Mouse (Mus musculus): ENCODE measurements around the gene Rnf25.
A peak's percentile ranks its signal among the peaks of the same experiment; 100 is the strongest.

Gene Rnf25

DNA sequence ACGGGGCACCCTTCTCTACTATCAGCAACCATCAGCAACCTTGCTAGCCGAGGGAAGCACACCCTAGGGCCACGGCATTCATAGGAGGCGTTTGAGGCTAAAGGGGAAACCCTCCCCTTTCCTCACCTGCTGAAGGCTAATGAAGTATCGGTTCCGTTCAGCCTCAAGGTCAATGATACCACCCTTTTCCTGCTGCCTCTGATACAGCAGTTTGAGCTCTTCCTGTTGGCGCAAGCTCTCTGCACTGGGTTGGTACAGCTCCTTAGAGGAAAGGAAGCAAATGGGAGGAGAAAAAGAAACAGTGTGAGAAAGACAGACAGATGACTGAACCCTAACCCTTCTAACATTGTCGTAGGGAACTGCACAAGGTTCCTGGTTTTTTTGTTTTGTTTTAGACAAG is 6.8 kb downstream of the Rnf25 start:
- H3K9me3 ChIP-seq (ENCODE audit: low read length): no peaks in the 10 kb centered on the region
- TF ChIP-seq POU5F1 (IDR thresholded peaks at IDR 0.05; ENCODE audit: borderline replicate concordance, low read length) (no peak), NANOG (IDR thresholded peaks at IDR 0.05; ENCODE audit: borderline replicate concordance, low read length) (no peak), CTCF (conservative IDR thresholded peaks at IDR 0.05; ENCODE audit: low read length) (no peak)
- H3K27me3 ChIP-seq (ENCODE audit: insufficient read depth, low read length): no peaks in the 10 kb centered on the region
- peaks cover 12% of the 10 kb centered on the region for H3K4me1 ChIP-seq (replicated peaks; ENCODE audit: low read depth, low read length)
- no peak overlapping the region for H3K4me3 ChIP-seq (replicated peaks; ENCODE audit: low read length)
- H3K36me3 ChIP-seq (ENCODE audit: insufficient read depth, low read length): peaks cover 94% of the 10 kb centered on the region

DNA sequence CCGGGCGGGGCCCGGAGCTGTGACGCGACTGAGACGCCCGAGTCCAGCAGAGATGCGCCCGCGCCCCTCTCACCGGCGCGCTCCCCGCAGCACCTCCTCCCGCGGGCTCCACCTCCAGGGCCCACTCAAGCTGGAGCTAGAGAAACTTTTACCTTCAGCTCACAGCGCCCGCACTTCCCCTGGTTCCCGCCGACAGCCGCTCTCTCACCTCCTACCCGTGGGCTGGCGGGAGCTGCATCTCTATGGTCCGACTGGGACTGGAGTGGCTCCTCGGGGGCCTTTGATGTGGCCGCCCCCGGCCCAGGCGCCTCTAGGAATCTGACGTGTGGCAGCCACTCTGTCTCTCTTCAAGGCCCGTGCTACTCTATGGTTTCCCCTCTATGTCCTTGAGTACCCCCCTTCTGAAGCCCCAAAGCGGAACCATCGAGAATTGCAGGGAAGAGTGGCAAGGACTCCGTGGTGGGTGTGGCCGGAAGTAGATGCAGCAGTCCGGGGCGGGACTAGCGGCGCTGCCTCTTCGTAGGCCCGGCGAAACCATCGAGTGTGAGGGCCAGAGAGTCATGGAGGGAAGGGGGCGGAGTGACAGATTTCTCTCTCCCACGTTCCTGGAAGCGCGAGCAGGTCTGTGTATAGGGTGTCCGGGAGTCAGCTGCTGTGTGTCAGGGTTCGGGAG is 13.3 kb downstream of the Rnf25 start, which contains the start of the genes Zfp142 and Bcs1l:
Zfp142 (minus strand) TSS at position 474 of the 673 bp plus-strand sequence.
Bcs1l (plus strand) TSS at position 517 of the 673 bp plus-strand sequence.
- Histone ChIP-seq H3K9me3 (ENCODE audit: low read length) (no peaks in the 10 kb centered on the region), H3K27me3 (ENCODE audit: insufficient read depth, low read length) (no peaks in the 10 kb centered on the region), H3K4me3 (replicated peaks; ENCODE audit: low read length) (peak within 1 kb of the TSS; percentile 99), H3K36me3 (ENCODE audit: insufficient read depth, low read length) (peaks cover 56% of the 10 kb centered on the region), H3K4me1 (replicated peaks; ENCODE audit: low read depth, low read length) (peaks cover 53% of the 10 kb centered on the region)
- TF ChIP-seq CTCF (conservative IDR thresholded peaks at IDR 0.05; ENCODE audit: low read length) (no peak), POU5F1 (IDR thresholded peaks at IDR 0.05; ENCODE audit: borderline replicate concordance, low read length) (0 out of 2 replicates have a peak, but pooled peaks have one; percentile 8)

DNA sequence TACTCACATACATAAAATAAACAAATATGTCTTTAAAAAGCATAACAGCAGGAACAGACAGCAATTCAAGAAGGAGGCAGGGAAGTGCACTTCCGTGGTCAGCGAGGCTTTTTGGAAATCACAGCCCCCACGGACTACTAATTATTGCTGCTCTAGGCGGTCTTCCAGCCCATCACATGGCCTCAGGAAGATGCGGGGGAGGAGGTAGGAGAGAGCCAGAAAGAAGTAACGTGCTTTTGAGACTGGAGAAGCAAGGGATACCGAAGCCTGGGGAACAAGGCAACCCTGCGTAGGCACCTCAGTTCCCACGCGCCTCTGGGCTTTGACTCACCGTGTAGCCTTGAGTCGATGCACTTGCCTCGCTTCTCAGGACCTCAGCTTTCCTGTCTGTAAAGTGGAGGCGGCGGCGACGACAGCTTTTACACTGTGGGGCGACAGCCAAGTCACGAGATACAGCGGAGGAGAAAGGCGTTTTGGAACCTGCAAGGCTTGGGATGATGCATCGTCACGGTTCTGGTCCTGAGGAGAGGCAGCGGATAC is 13.9 kb downstream of the Rnf25 start:
- no peaks in the 10 kb centered on the region for H3K27me3 ChIP-seq (ENCODE audit: insufficient read depth, low read length)
- H3K36me3 ChIP-seq (ENCODE audit: insufficient read depth, low read length): peaks cover 58% of the 10 kb centered on the region
- peak overlapping the region; percentile 99 for H3K4me3 ChIP-seq (replicated peaks; ENCODE audit: low read length)
- H3K4me1 ChIP-seq (replicated peaks; ENCODE audit: low read depth, low read length): peaks cover 59% of the 10 kb centered on the region
- no peaks in the 10 kb centered on the region for H3K9me3 ChIP-seq (ENCODE audit: low read length)
- TF ChIP-seq CTCF (conservative IDR thresholded peaks at IDR 0.05; ENCODE audit: low read length) (no peak), NANOG (IDR thresholded peaks at IDR 0.05; ENCODE audit: borderline replicate concordance, low read length) (no peak), POU5F1 (IDR thresholded peaks at IDR 0.05; ENCODE audit: borderline replicate concordance, low read length) (no peak)

DNA sequence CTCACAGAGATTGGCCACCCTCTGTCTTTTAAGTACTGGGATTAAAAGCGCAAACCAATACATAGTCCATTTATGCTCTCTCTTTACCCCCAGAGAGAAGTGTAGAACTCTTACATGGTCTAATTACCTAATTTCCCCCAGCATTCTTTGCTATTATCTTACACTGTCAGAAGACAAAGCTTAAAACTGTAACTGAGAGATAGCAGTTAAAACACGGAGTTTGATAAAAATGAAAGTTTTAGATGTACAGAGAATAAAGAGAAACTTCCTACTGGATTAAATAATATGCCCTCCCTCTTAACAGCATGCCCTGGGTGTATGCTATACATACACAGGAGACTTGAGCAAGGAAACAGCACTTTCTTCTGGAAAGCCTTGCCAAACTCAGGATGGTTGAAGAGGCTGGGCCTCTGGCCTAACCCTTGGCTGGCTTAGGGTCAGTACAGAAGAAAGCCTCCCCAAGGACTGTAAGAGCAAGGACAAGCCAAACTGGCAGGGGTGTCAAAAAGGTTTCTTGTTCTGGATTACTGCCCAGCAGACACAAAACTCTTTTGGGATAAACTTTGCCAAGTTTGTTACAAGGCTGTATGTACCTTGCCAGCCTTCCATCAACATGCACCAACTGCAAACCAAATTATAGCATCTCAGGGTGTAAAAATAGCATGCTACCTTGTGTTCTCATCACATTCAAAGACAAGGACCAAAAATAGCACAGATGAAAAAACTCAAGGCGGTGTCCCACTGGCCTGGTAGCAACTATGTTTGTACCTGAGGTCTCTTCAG is 16.4 kb downstream of the Rnf25 start:
- H3K4me3 ChIP-seq (replicated peaks; ENCODE audit: low read length): no peak overlapping the region

DNA sequence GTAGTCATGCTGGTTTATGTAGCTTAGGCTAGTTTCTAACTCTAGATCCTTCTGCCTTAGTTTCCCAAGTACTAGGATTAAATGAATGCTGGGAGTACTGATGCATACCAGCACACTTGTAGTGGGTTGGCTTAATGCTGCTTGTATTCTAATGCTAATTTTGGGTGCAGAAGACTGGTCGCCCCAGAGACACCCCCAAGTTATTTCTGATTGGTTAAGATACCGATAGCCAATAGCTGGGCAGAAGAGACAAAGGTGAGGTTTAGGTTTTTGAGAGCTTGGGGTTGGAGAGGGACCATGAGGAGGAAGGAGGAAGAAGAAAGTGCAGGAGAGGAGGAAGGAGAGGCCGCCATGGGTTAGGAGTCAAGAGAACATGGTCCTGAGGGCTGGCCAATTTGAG is 18.6 kb downstream of the Rnf25 start:
- peak overlapping the region; percentile 27 for H3K4me3 ChIP-seq (replicated peaks; ENCODE audit: low read length)
- peaks cover 46% of the 10 kb centered on the region for H3K4me1 ChIP-seq (replicated peaks; ENCODE audit: low read depth, low read length)
- peaks cover 70% of the 10 kb centered on the region for H3K36me3 ChIP-seq (ENCODE audit: insufficient read depth, low read length)
- no peaks in the 10 kb centered on the region for H3K9me3 ChIP-seq (ENCODE audit: low read length)
- no peaks in the 10 kb centered on the region for H3K27me3 ChIP-seq (ENCODE audit: insufficient read depth, low read length)
- TF ChIP-seq POU5F1 (IDR thresholded peaks at IDR 0.05; ENCODE audit: borderline replicate concordance, low read length): no peak
- no peak for TF ChIP-seq NANOG (IDR thresholded peaks at IDR 0.05; ENCODE audit: borderline replicate concordance, low read length)
- no peak for TF ChIP-seq CTCF (conservative IDR thresholded peaks at IDR 0.05; ENCODE audit: low read length)

More for the DNA sequence above, 16.4 kb downstream of the Rnf25 start:
- Histone ChIP-seq H3K36me3 (ENCODE audit: insufficient read depth, low read length) (peaks cover 53% of the 10 kb centered on the region), H3K27me3 (ENCODE audit: insufficient read depth, low read length) (no peaks in the 10 kb centered on the region), H3K9me3 (ENCODE audit: low read length) (no peaks in the 10 kb centered on the region), H3K4me1 (replicated peaks; ENCODE audit: low read depth, low read length) (peaks cover 62% of the 10 kb centered on the region)
- TF ChIP-seq NANOG (IDR thresholded peaks at IDR 0.05; ENCODE audit: borderline replicate concordance, low read length) (no peak), CTCF (conservative IDR thresholded peaks at IDR 0.05; ENCODE audit: low read length) (no peak), POU5F1 (IDR thresholded peaks at IDR 0.05; ENCODE audit: borderline replicate concordance, low read length) (no peak)

DNA sequence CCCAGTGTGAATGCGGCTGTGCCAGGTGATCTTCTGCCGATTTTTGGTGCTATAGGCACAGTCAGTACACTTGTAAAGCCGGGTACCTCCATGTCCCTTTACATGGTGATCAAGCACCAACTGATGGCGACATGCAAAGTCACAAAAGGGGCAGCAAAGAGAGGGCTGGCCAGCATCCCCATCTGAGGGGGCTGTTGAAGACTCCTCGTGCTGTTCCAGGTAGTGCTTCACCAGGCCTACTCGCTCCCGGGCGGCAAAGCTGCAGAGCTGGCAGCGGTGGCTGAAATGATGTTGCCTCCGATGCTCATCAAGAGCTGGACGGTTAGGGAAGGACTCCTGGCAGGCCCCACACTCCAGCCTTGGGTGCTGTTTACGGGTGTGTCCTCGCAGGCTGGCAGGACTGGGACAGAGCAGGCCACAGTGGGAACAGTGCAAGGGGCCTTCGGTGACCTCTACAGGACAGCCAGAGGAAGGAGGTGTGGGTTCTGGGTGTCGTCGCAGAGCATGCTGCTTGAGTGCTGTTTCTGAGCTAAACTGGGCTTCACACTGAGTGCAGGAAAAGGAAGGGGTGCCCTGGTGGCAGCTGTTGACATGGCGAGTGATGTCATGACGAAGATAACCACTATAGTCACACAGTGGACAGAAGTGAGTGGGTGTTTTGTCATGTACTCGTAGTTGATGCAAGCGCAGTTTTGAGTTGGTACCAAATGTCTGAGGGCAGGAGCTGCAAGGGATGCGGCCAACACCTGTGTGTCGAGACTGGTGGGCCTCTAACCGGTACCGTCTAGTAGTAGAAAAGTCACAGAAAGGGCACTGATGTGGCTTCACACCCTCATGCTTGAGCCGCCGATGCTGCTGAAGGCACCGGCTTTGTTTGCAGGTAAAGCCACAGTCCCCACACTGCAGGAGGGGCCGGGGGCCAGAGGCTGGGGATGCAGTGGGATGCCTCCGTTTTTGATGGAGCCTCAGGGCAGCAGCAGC is 31.2 kb downstream of the Rnf25 start:
- Histone ChIP-seq H3K27me3 (ENCODE audit: insufficient read depth, low read length) (no peaks in the 10 kb centered on the region), H3K4me3 (replicated peaks; ENCODE audit: low read length) (no peak overlapping the region), H3K4me1 (replicated peaks; ENCODE audit: low read depth, low read length) (peaks cover 29% of the 10 kb centered on the region), H3K36me3 (ENCODE audit: insufficient read depth, low read length) (peaks cover 98% of the 10 kb centered on the region), H3K9me3 (ENCODE audit: low read length) (no peaks in the 10 kb centered on the region)
- TF ChIP-seq CTCF (conservative IDR thresholded peaks at IDR 0.05; ENCODE audit: low read length) (no peak), NANOG (IDR thresholded peaks at IDR 0.05; ENCODE audit: borderline replicate concordance, low read length) (no peak), POU5F1 (IDR thresholded peaks at IDR 0.05; ENCODE audit: borderline replicate concordance, low read length) (no peak)

DNA sequence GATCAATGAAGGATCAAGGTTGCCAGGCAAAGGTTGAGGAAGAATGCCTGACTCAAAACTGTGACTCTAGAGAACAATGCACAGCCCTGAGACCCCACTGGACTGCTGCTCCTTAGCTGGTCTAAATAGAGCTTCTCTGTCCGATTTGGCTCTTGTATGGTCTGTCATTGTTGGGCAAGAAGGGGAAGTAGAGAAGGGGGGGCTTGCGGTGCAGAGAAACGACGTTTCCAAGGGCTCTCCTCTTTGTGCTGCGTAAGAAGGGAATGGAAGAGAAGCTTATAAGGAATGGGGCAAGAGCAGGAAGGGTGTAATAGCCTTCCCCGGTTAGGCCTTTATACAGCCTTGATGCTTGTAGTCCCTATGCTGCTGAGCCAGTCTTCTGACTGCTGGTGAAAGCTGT is 35.4 kb downstream of the Rnf25 start:
- no peaks in the 10 kb centered on the region for H3K27me3 ChIP-seq (ENCODE audit: insufficient read depth, low read length)
- H3K4me3 ChIP-seq (replicated peaks; ENCODE audit: low read length): no peak overlapping the region
- TF ChIP-seq POU5F1 (IDR thresholded peaks at IDR 0.05; ENCODE audit: borderline replicate concordance, low read length): no peak
- H3K9me3 ChIP-seq (ENCODE audit: low read length): no peaks in the 10 kb centered on the region
- H3K36me3 ChIP-seq (ENCODE audit: insufficient read depth, low read length): peaks cover 69% of the 10 kb centered on the region
- peaks cover 13% of the 10 kb centered on the region for H3K4me1 ChIP-seq (replicated peaks; ENCODE audit: low read depth, low read length)

All from E14TG2a.4 (cell line).